Mouse (Mus musculus) liver, postnatal 0 days (tissue): ENCODE results near the gene Tnpo1. TPM values are rescaled to one million over a fixed set of nuclear protein-coding genes. Genes with fewer than 3 reads are reported as not detected.

ENCODE experiments used
- ATAC-seq: fragments of 200-750 bp; cut with Nextera tagmentation; 2 replicates; pipeline ENCODE4 v1.8.0; 2017; ENCODE audit warnings: mild to moderate bottlenecking, moderate library complexity
- DNase-seq: peaks from one replicate; pipeline ENCODE4 v3.0.0-alpha.2; 2016
- H3K27ac ChIP-seq: fragments of 300-500 bp; sonication (generic); 2 replicates; pipeline ENCODE4 v1.5.1; 2014; ENCODE audit warnings: antibody characterized with exemption, moderate library complexity, mild to moderate bottlenecking, low read depth
- H3K27me3 ChIP-seq: fragments of 300-500 bp; sonication (generic); 2 replicates; pipeline ENCODE4 v1.6.1; 2014; ENCODE audit warnings: low read length, control low read depth, mixed read lengths; ENCODE audit not compliant: insufficient read depth
- H3K36me3 ChIP-seq: fragments of 300-500 bp; sonication (generic); replicated peaks from 2 replicates; pipeline ENCODE4 v1.6.1; 2014; ENCODE audit warnings: mild to moderate bottlenecking, control low read depth, low read length, moderate library complexity, mixed read lengths; ENCODE audit not compliant: insufficient read depth
- H3K4me1 ChIP-seq: fragments of 300-500 bp; sonication (generic); 2 replicates; pipeline ENCODE4 v1.6.1; 2014; ENCODE audit warnings: antibody characterized with exemption, mild to moderate bottlenecking, control low read depth; ENCODE audit not compliant: insufficient read depth
- H3K4me2 ChIP-seq: fragments of 300-500 bp; sonication (generic); 2 replicates; pipeline ENCODE4 v1.6.1; 2014; ENCODE audit warnings: low read depth, mild to moderate bottlenecking, low read length, moderate library complexity, mixed read lengths
- H3K4me3 ChIP-seq: fragments of 300-500 bp; sonication (generic); 2 replicates; pipeline ENCODE4 v1.5.1; 2014; ENCODE audit warnings: low read depth, low read length
- H3K9ac ChIP-seq: fragments of 300-500 bp; sonication (generic); replicated peaks from 2 replicates; pipeline ENCODE4 v1.6.1; 2014; ENCODE audit warnings: mild to moderate bottlenecking, moderate library complexity
- H3K9me3 ChIP-seq: fragments of 300-500 bp; sonication (generic); 2 replicates; pipeline ENCODE4 v1.6.1; 2016; ENCODE audit warnings: mild to moderate bottlenecking, control low read depth, low read length, mixed read lengths
- CTCF ChIP-seq: sonication (generic); IDR thresholded peaks from 2 replicates; pipeline ENCODE4 v1.5.1; 2016; ENCODE audit warnings: antibody characterized with exemption, low read depth
- EP300 ChIP-seq: IDR thresholded peaks from 2 replicates; pipeline ENCODE4 v1.6.1; 2016; ENCODE audit warnings: antibody characterized with exemption, low read depth, mild to moderate bottlenecking
- WGBS: fragments of 180-500 bp; shearing (Covaris S2); extraction: QIAGEN DNeasy Blood & Tissue Kit; methylation state at CpG from one replicate; pipeline ENCODE4 v1.1.7; 2014; ENCODE audit not compliant: insufficient replicate concordance; 5-methylcytosine and 5-hydroxymethylcytosine counted together
- polyA plus RNA-seq: library from polyadenylated mRNA; unstranded; fragments of >200 nt; fragmentation: Nextera tagmentation; extraction: Ambion mirVana; gene quantifications from 2 replicates; pipeline ENCODE4 v1.2.1, GENCODE M21; 2015

Tnpo1 gene
- polyA plus RNA-seq, 1 experiment from 2014 or later, result 14.0 TPM

DNA sequence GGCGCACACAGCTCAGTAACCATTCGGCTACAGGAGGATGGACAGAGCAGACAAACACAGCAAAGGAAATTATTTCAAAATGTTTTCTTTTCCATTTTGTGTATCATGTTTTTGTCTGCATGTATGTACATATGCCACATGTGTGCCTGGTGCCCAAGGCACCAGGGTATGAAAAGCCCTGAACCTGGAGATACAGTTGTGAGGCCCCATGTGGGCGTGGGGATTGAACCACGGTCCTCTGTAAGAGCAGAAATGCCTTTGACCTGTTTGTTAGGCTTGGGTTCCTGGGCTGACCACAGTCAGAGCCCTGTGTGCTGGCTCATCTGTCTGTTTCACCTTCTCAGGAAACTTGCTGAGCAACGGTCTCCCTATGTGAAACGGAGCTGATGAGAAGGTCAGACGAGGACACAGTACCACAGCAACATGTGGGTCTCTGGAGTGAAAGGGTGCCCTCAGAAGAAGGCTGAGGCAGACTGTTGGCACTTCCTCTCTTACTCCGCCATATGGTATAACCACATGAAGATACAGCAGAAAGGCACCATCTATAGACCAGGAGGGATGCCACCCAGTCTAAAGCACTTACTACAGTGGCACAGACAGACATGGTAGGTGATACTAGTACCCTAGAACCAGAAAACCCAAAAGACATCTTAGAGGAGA, 23.7 kb downstream of the Tnpo1 start:
- Histone ChIP-seq H3K4me3 (no peak overlapping the region), H3K9ac (no peak overlapping the region), H3K4me2 (no peak overlapping the region), H3K9me3 (no peaks in the 10 kb centered on the region), H3K27me3 (no peaks in the 10 kb centered on the region), H3K36me3 (no peaks in the 10 kb centered on the region), H3K27ac (no peak overlapping the region), H3K4me1 (peaks cover 14% of the 10 kb centered on the region)
- DNase-seq (no peak), ATAC-seq (no peak)
- WGBS, result 56% methylated on average over 8 of the region's 8 CpGs
- TF ChIP-seq CTCF, result no peak
- no peak for TF ChIP-seq EP300

DNA sequence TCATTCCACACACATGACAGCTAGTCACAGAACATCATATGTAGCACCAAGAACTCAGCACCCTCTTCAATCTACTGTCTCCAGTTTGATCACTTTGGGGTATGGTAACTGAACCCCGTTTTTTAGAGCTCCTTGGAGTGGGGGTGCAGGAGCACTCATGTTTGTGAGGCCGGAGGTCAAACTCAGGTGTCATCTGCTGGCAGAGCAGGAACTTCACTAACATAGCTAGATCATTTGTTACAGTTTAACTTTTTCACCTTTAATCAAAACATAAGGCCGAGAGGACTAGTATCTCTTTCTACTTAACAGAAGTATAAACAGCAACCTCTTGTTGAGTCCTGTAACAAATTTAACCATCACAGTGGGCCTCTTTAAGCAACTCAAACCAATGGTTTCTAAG, 26.6 kb downstream of the Tnpo1 start:
- H3K27me3 ChIP-seq, result no peaks in the 10 kb centered on the region
- H3K27ac ChIP-seq, result 0 out of 2 replicates have a peak overlapping the region, but pooled peaks have one; percentile 2

DNA sequence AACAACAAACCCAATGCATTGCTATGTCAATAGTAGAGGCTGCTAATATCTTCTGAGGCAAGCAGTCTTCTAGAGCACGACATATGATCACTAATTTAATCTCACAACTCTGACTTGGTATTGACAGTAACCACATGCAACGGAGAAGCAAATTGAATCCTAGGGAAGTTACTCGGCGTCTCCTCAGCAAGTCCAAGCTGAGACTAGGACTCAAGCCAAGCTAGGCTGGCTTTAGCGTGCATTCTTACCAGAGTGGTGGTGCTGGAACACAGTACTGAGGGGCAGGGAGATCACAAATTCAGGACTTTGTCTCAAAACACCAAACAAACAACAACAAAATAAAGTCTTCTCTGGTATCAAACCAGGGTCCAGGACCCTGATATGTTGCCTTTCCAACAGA, 28.6 kb downstream of the Tnpo1 start:
- H3K4me1 ChIP-seq, result peaks cover 31% of the 10 kb centered on the region
- 71% methylated on average over 5 of the region's 5 CpGs for WGBS
- no peak for DNase-seq
- H3K9ac ChIP-seq, result no peak overlapping the region
- no peaks in the 10 kb centered on the region for H3K27me3 ChIP-seq
- H3K27ac ChIP-seq, result peak overlapping the region; percentile 56
- ATAC-seq, result no peak
- H3K9me3 ChIP-seq, result no peaks in the 10 kb centered on the region
- TF ChIP-seq CTCF (no peak), EP300 (no peak)
- H3K4me3 ChIP-seq, result no peak overlapping the region
- H3K36me3 ChIP-seq, result no peaks in the 10 kb centered on the region
- no peak overlapping the region for H3K4me2 ChIP-seq

More for the DNA sequence above, 26.6 kb downstream of the Tnpo1 start:
- ATAC-seq (no peak), DNase-seq (no peak)
- WGBS, result 57% methylated on average over 3 of the region's 3 CpGs
- Histone ChIP-seq H3K4me3 (no peak overlapping the region), H3K4me1 (peaks cover 31% of the 10 kb centered on the region), H3K4me2 (no peak overlapping the region; the same call in 1 of the 2 replicates), H3K9me3 (no peaks in the 10 kb centered on the region), H3K36me3 (no peaks in the 10 kb centered on the region), H3K9ac (no peak overlapping the region)
- TF ChIP-seq EP300 (no peak), CTCF (no peak)

DNA sequence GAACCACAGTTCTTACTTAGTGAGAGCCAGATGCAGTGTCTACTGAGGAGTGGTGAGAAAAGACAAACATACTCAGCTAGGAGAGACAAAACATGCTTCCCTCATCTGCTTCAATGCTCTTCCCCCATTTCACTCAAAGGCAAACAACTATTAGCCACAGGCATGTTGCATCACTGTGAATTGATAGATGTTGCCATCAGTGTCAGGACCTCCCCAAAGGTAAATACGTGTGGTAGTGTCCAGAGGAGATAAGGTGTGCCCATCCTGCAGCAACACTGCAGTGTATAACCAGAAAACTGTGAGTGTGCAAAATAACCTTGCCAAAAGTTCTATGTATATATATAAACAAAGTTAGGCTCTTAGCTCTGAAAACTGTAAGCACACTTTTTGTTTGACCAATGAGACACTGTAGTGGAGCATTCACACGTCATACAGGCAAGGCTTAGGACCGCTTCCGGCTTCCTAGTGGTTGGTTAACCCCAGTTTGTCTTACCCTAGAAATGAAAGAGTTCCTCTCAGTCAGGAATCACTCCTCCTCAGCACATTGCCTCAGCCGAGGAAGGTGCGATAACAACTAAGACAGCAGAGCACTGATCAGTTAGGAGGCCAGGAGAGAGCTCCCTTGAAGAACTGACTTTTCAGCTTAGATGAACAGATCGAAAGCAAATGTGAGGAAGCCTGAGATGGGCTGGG, 29.6 kb downstream of the Tnpo1 start:
- Histone ChIP-seq H3K4me1 (peaks cover 28% of the 10 kb centered on the region), H3K9ac (no peak overlapping the region), H3K4me2 (peak overlapping the region; percentile 24), H3K9me3 (no peaks in the 10 kb centered on the region), H3K4me3 (no peak overlapping the region), H3K36me3 (no peaks in the 10 kb centered on the region), H3K27ac (peak overlapping the region; percentile 56), H3K27me3 (no peaks in the 10 kb centered on the region)
- DNase-seq (no peak), ATAC-seq (peak; percentile 93)
- TF ChIP-seq CTCF, result no peak
- TF ChIP-seq EP300, result no peak
- 38% methylated on average over 7 of the region's 7 CpGs for WGBS

DNA sequence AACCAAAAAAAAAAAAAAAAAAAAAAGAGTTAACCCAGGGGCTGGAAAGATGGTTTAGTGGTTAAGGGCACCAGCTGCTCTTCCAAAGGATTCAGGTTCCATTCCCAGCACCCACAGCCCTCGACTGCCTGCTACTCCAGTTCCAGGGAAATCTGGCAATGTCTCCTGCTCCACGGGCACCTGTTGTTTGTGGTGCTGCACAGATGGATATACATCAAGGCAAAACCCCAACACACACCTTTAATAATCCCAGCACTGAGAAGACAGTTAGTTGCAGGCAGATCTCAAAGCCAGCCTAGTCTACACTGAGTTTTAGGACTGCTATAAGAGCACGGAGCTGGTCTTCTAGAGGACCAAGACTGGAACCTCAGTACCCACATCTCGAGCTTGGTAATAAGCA, 30.2 kb downstream of the Tnpo1 start:
- H3K27ac ChIP-seq, result peak overlapping the region; percentile 56
- H3K36me3 ChIP-seq, result no peaks in the 10 kb centered on the region
- H3K9ac ChIP-seq, result no peak overlapping the region
- DNase-seq (no peak), ATAC-seq (peak; percentile 11)
- no peaks in the 10 kb centered on the region for H3K9me3 ChIP-seq
- 62% methylated on average over 4 of the region's 4 CpGs for WGBS
- H3K4me2 ChIP-seq, result peak overlapping the region; percentile 24
- H3K4me3 ChIP-seq, result no peak overlapping the region
- TF ChIP-seq CTCF, result no peak
- no peak for TF ChIP-seq EP300
- peaks cover 31% of the 10 kb centered on the region for H3K4me1 ChIP-seq
- no peaks in the 10 kb centered on the region for H3K27me3 ChIP-seq

DNA sequence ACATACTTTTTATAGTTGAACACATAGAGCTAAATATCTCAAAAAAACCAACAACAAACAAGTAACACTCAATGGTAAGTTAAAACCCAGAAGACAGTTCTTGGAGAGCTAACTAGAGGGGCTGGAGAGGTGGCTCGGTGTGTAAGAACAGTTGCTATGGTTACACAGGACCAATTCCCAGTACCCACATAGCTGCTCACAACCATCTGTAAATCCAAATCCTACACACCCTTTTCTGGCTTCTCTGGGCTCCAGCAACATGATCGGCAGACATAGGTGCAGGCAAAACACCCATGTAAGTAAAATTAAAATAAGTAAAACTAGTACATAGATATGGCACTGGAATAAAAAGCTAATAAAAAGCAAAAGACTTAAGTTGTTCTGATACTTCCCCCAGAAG, 31.3 kb downstream of the Tnpo1 start:
- Histone ChIP-seq H3K9ac (no peak overlapping the region), H3K4me2 (no peak overlapping the region), H3K4me1 (peaks cover 34% of the 10 kb centered on the region), H3K4me3 (no peak overlapping the region), H3K9me3 (no peaks in the 10 kb centered on the region), H3K36me3 (no peaks in the 10 kb centered on the region), H3K27ac (no peak overlapping the region), H3K27me3 (no peaks in the 10 kb centered on the region)
- 55% methylated on average over 2 of the region's 2 CpGs for WGBS
- ATAC-seq, result no peak
- no peak for DNase-seq
- no peak for TF ChIP-seq EP300
- no peak for TF ChIP-seq CTCF
